Mouse (Mus musculus) ES-Bruce4 (cell line): Measurements from ENCODE around the gene Nacc1.

Experiments
- CTCF ChIP-seq: IDR thresholded peaks from one replicate; pipeline ENCODE4 v1.8.1; 2011; ENCODE audit warnings: low read depth, low read length
- EP300 ChIP-seq: IDR thresholded peaks from 2 replicates; pipeline ENCODE4 v1.6.1; 2011; ENCODE audit warnings: low read depth, low read length; ENCODE audit not compliant: insufficient read depth
- POLR2A ChIP-seq: IDR thresholded peaks from one replicate; pipeline ENCODE4 v1.8.1; 2011; ENCODE audit warnings: low read length; ENCODE audit not compliant: insufficient read depth

DNA sequence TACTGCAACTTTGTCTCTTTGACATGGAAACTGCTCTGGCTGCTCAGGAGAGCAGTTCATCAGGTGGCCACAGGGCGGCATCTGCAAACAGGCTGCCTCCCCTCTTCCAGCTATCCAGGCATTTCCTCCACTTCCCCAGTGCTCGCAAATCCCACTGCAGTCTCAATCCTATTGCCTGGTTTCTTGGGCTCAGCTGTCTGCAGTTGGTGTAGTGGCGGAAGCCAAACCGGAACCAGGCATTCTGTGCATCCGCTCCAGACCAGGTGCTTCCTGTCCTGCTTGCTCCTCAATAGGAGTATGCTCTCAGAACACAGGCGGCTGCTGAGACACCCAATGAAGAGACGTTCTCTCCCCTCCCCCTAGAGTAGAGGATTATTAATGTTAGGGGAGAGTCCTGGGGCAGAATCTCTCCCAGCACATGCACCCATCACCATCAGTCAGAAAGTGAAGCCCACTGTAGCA is 12.2 kb upstream of the Nacc1 start:
- TF ChIP-seq CTCF (peak; percentile 83), EP300 (no peak), POLR2A (no peak)
